Mouse (Mus musculus): ENCODE data around the gene Plet1.

- no peak for TF ChIP-seq CTCF (IDR thresholded peaks at IDR 0.05; ENCODE audit: low read depth, low read length)
- no peak for TF ChIP-seq GATA2 (IDR thresholded peaks at IDR 0.05; ENCODE audit: borderline replicate concordance, low read depth, low read length)
These were observed 36.6 kb downstream of the Plet1 start for GRCm38 (mm10) chr9:50530890-50531289.
